Mouse (Mus musculus) ES-Bruce4 (cell line): ENCODE measurements around the gene Zbtb20. TPM values are rescaled to one million over a fixed set of nuclear protein-coding genes. Genes with fewer than 3 reads are reported as not detected.

Experiments
- H3K27ac ChIP-seq: 2 replicates; pipeline ENCODE4 v1.5.1; 2012; ENCODE audit warnings: low read length, inconsistent platforms; ENCODE audit not compliant: insufficient read depth
- H3K27me3 ChIP-seq: 2 replicates; pipeline ENCODE4 v1.6.1; 2012; ENCODE audit warnings: mild to moderate bottlenecking, low read length, inconsistent platforms; ENCODE audit not compliant: control insufficient read depth, poor library complexity, insufficient read depth, severe bottlenecking
- H3K36me3 ChIP-seq: 2 replicates; pipeline ENCODE4 v1.6.1; 2012; ENCODE audit warnings: inconsistent platforms, mild to moderate bottlenecking, low read length, moderate library complexity; ENCODE audit not compliant: control insufficient read depth, poor library complexity, insufficient read depth, severe bottlenecking
- H3K4me1 ChIP-seq: one replicate; pipeline ENCODE4 v1.8.1; 2011; ENCODE audit warnings: low read length; ENCODE audit not compliant: control insufficient read depth, insufficient read depth
- H3K4me3 ChIP-seq: 2 replicates; pipeline ENCODE4 v1.5.1; 2011; ENCODE audit warnings: low read depth, mild to moderate bottlenecking, low read length
- H3K9ac ChIP-seq: 2 replicates; pipeline ENCODE4 v1.6.1; 2012; ENCODE audit warnings: low read depth, mild to moderate bottlenecking, inconsistent platforms; ENCODE audit not compliant: poor library complexity, severe bottlenecking
- H3K9me3 ChIP-seq: replicated peaks from 2 replicates; pipeline ENCODE4 v1.6.1; 2012; ENCODE audit warnings: mild to moderate bottlenecking, low read length, inconsistent platforms; ENCODE audit not compliant: control insufficient read depth, poor library complexity, insufficient read depth, severe bottlenecking
- CTCF ChIP-seq: IDR thresholded peaks from one replicate; pipeline ENCODE4 v1.8.1; 2011; ENCODE audit warnings: low read depth, low read length
- EP300 ChIP-seq: IDR thresholded peaks from 2 replicates; pipeline ENCODE4 v1.6.1; 2011; ENCODE audit warnings: low read depth, low read length; ENCODE audit not compliant: insufficient read depth
- POLR2A ChIP-seq: IDR thresholded peaks from one replicate; pipeline ENCODE4 v1.8.1; 2011; ENCODE audit warnings: low read length; ENCODE audit not compliant: insufficient read depth
- polyA plus RNA-seq: library from polyadenylated mRNA; stranded (reverse); fragments of >200 nt; gene quantifications from 2 replicates; pipeline ENCODE4 v1.2.4, GENCODE M21; 2011; ENCODE audit warnings: low read depth; ENCODE audit not compliant: missing spikeins, insufficient read depth, insufficient read length

Zbtb20 gene
- polyA plus RNA-seq, 1 experiment = 9.9 TPM

DNA sequence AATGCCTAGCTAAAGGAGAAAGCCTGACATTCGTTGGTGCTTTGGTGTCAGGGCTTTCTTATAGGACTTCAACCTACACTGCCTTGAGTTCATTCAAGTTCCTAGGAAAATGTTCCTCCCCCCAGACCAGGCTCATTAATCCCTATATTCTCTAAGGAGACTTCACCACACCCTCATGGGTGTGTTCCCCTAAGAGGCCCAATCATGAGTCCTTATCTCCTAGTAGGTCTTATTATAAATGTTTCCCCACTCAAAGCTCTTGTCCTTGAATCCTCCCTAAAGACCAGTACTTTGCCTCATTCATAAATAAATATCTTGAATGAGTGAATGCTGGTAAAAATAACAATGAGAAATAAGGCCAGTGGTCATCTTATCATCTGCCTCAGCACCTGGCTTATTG, 772.0 kb downstream of the Zbtb20 start:
- no peak for TF ChIP-seq CTCF
- no peak for TF ChIP-seq POLR2A
- TF ChIP-seq EP300 = no peak
- H3K9me3 ChIP-seq = no peaks in the 10 kb centered on the region
- no peak overlapping the region for H3K4me3 ChIP-seq
- no peaks in the 10 kb centered on the region for H3K27me3 ChIP-seq
- no peaks in the 10 kb centered on the region for H3K4me1 ChIP-seq
- H3K36me3 ChIP-seq = no peaks in the 10 kb centered on the region
- no peak overlapping the region for H3K27ac ChIP-seq
- H3K9ac ChIP-seq = no peak overlapping the region

- no peaks in the 10 kb centered on the region for H3K27me3 ChIP-seq
- TF ChIP-seq EP300 (no peak), CTCF (no peak), POLR2A (no peak)
- no peak overlapping the region for H3K27ac ChIP-seq
- H3K4me3 ChIP-seq = no peak overlapping the region
- H3K4me1 ChIP-seq = no peaks in the 10 kb centered on the region
- no peaks in the 10 kb centered on the region for H3K36me3 ChIP-seq
- H3K9me3 ChIP-seq = no peaks in the 10 kb centered on the region
- no peak overlapping the region for H3K9ac ChIP-seq
Observed at GRCm38 (mm10) chr16:43650355-43651080, 774.8 kb downstream of the Zbtb20 start.

GRCm38 (mm10) chr16:43653288-43653687, 777.6 kb downstream of the Zbtb20 start:
- no peak for TF ChIP-seq CTCF
- no peak for TF ChIP-seq POLR2A
- TF ChIP-seq EP300 = no peak
- H3K9ac ChIP-seq = no peak overlapping the region
- H3K4me3 ChIP-seq = no peak overlapping the region
- no peaks in the 10 kb centered on the region for H3K27me3 ChIP-seq
- H3K4me1 ChIP-seq = no peaks in the 10 kb centered on the region
- H3K36me3 ChIP-seq = no peaks in the 10 kb centered on the region
- no peaks in the 10 kb centered on the region for H3K9me3 ChIP-seq
- no peak overlapping the region for H3K27ac ChIP-seq

- Histone ChIP-seq H3K4me1 (no peaks in the 10 kb centered on the region), H3K9me3 (no peaks in the 10 kb centered on the region), H3K27ac (no peak overlapping the region), H3K27me3 (no peaks in the 10 kb centered on the region), H3K4me3 (no peak overlapping the region), H3K36me3 (no peaks in the 10 kb centered on the region), H3K9ac (no peak overlapping the region)
- TF ChIP-seq CTCF = no peak
- no peak for TF ChIP-seq POLR2A
- no peak for TF ChIP-seq EP300
Observed at GRCm38 (mm10) chr16:43654269-43654668, 778.6 kb downstream of the Zbtb20 start.

GRCm38 (mm10) chr16:43655183-43655787, 779.6 kb downstream of the Zbtb20 start:
- no peak for TF ChIP-seq POLR2A
- no peak for TF ChIP-seq EP300
- no peak for TF ChIP-seq CTCF
- no peaks in the 10 kb centered on the region for H3K27me3 ChIP-seq
- no peak overlapping the region for H3K9ac ChIP-seq
- no peaks in the 10 kb centered on the region for H3K9me3 ChIP-seq
- no peak overlapping the region for H3K27ac ChIP-seq
- H3K36me3 ChIP-seq = no peaks in the 10 kb centered on the region
- H3K4me3 ChIP-seq = no peak overlapping the region
- no peaks in the 10 kb centered on the region for H3K4me1 ChIP-seq

DNA sequence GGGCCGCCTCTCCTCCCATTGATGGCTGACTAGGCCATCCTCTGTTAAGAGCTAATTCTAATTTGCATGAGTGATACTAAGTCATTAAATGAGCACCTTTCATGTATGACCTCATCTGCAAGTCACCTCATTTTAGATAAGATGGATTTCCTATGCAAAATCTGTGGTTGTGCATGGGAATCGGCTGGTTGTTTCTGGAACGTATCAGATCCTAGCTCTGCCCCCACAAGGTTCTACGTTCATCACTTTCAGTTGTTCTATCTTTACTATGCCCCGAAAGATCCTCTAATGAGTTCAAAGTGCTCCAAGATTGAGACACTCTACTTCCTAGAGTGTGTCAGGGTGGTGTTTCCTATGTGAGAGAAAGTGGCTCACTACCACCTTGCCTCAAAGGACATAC, 785.9 kb downstream of the Zbtb20 start:
- Histone ChIP-seq H3K9me3 (no peaks in the 10 kb centered on the region), H3K27me3 (no peaks in the 10 kb centered on the region), H3K27ac (no peak overlapping the region), H3K9ac (no peak overlapping the region), H3K4me1 (no peaks in the 10 kb centered on the region), H3K4me3 (no peak overlapping the region), H3K36me3 (no peaks in the 10 kb centered on the region)
- TF ChIP-seq EP300 (no peak), CTCF (no peak), POLR2A (no peak)
